8 mouse cellular contexts compared by ENCODE assay signal in the genomic region with DNA sequence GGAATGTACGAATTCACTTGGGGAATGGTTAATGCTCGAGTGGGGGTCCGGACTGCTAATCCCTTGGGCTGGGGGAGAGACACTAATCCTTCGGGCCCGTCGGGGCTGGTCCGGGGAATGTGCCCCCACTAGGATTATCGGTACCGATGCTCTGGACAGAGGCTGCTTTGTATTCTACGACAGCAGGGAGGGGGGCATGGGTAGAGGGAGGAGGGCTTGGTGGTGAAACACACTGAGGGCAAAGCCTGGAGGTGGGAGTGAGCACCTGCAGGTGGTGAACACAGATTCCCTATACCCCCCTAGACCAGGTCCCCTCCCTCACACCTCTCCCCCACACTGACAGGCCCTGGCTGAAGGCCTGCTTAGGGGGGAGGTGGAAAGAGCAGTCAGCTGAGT. TPM values are rescaled to one million over a fixed set of nuclear protein-coding genes. Genes with fewer than 3 reads are reported as not detected.
DNase-seq lines count a peak whose midpoint lies in the region; ATAC-seq and TF ChIP-seq lines count a peak whose summit lies in the region.

No protein-coding gene starts in this region.

- 10% methylated on average over 10 of the region's 10 CpGs for WGBS in heart, adult 2 months
- 1% methylated on average over 10 of the region's 10 CpGs for WGBS in hindbrain, embryonic 12.5 days
- 6% methylated on average over 10 of the region's 10 CpGs for WGBS in lung, postnatal 0 days

- no peak for ATAC-seq in G1E (ENCODE audit: extremely low read depth, insufficient number of reproducible peaks, low FRiP score, poor library complexity, severe bottlenecking)
- ATAC-seq in hindbrain, embryonic 12.5 days (ENCODE audit: low FRiP score), result no peak
- no peak for ATAC-seq in lung, postnatal 0 days

- no peaks in the 10 kb centered on the region for H3K27me3 ChIP-seq in heart, adult 2 months (ENCODE audit: control insufficient read depth, insufficient read depth, low read length)
- H3K27me3 ChIP-seq in G1E (ENCODE audit: insufficient read depth, low read length), result no peaks in the 10 kb centered on the region
- peaks cover 13% of the 10 kb centered on the region; the same call in 1 of the 2 replicates for H3K27me3 ChIP-seq in hindbrain, embryonic 12.5 days
- H3K27me3 ChIP-seq in lung, postnatal 0 days (replicated peaks; ENCODE audit: insufficient read depth, low read length), result no peaks in the 10 kb centered on the region

- H3K4me2 ChIP-seq in hindbrain, embryonic 12.5 days (replicated peaks), result peak overlapping the region; percentile 80
- H3K4me2 ChIP-seq in lung, postnatal 0 days (replicated peaks; ENCODE audit: low read depth, low read length), result peak overlapping the region; percentile 81

- TF ChIP-seq POLR2A in heart, adult 2 months (IDR thresholded peaks at IDR 0.05; ENCODE audit: insufficient read depth, low read depth, low read length), result no peak

- H3K27ac ChIP-seq in heart, adult 2 months, result no peak overlapping the region; the same call in 1 of the 2 replicates
- H3K27ac ChIP-seq in hindbrain, embryonic 12.5 days, result peak overlapping the region; percentile 90; the same call in 1 of the 2 replicates
- 0 out of 2 replicates have a peak overlapping the region, but pooled peaks have one; percentile 99 for H3K27ac ChIP-seq in lung, postnatal 0 days (ENCODE audit: low read length)

- TF ChIP-seq CTCF in heart, adult 2 months (IDR thresholded peaks at IDR 0.05), result no peak
- no peak for TF ChIP-seq CTCF in G1E (IDR thresholded peaks at IDR 0.05; ENCODE audit: low read depth, low read length)
- TF ChIP-seq CTCF in lung, postnatal 0 days (IDR thresholded peaks at IDR 0.05), result no peak

- H3K79me2 ChIP-seq in heart, adult 2 months (replicated peaks; ENCODE audit: control insufficient read depth, insufficient read depth, low read length), result peaks cover 3% of the 10 kb centered on the region; the same call in 1 of the 2 replicates

- peak overlapping the region; percentile 69 for H3K4me3 ChIP-seq in heart, adult 2 months
- H3K4me3 ChIP-seq in G1E (ENCODE audit: low read depth, low read length), result peak overlapping the region; percentile 74; the same call in 1 of the 2 replicates
- peak overlapping the region; percentile 57 for H3K4me3 ChIP-seq in hindbrain, embryonic 12.5 days
- H3K4me3 ChIP-seq in lung, postnatal 0 days (ENCODE audit: low read depth, low read length), result peak overlapping the region; percentile 74

- no peaks in the 10 kb centered on the region for H3K9me3 ChIP-seq in G1E (replicated peaks)
- H3K9me3 ChIP-seq in hindbrain, embryonic 12.5 days (replicated peaks), result no peaks in the 10 kb centered on the region
- H3K9me3 ChIP-seq in lung, postnatal 0 days (ENCODE audit: low read length), result no peaks in the 10 kb centered on the region

- intact Hi-C loops in heart, adult 2 months (cut with DNase I), result loop anchor here (2.0 kb wide), 1 partner anchor 19 kb away; a partner anchor contains a TSS

- no peaks in the 10 kb centered on the region for H3K36me3 ChIP-seq in heart, adult 2 months (ENCODE audit: control insufficient read depth, insufficient read depth, low read length)
- H3K36me3 ChIP-seq in G1E (replicated peaks), result peaks cover 49% of the 10 kb centered on the region
- peaks cover 19% of the 10 kb centered on the region for H3K36me3 ChIP-seq in hindbrain, embryonic 12.5 days
- H3K36me3 ChIP-seq in lung, postnatal 0 days (ENCODE audit: insufficient read depth, low read length), result peaks cover 13% of the 10 kb centered on the region; the same call in 1 of the 2 replicates

- H3K4me1 ChIP-seq in heart, adult 2 months (ENCODE audit: control insufficient read depth, insufficient read depth, low read length), result peaks cover 8% of the 10 kb centered on the region
- peaks cover 58% of the 10 kb centered on the region for H3K4me1 ChIP-seq in G1E (ENCODE audit: insufficient read depth, low read depth, low read length)
- H3K4me1 ChIP-seq in hindbrain, embryonic 12.5 days, result peaks cover 61% of the 10 kb centered on the region
- peaks cover 31% of the 10 kb centered on the region for H3K4me1 ChIP-seq in lung, postnatal 0 days (ENCODE audit: insufficient read depth, low read depth, low read length)

- H3K9ac ChIP-seq in heart, adult 2 months (ENCODE audit: low read depth, low read length), result peak overlapping the region; percentile 86
- peak overlapping the region; percentile 69 for H3K9ac ChIP-seq in hindbrain, embryonic 12.5 days
- peak overlapping the region; percentile 62; the same call in 1 of the 2 replicates for H3K9ac ChIP-seq in lung, postnatal 0 days (replicated peaks; ENCODE audit: low read depth)

- no peak for TF ChIP-seq EP300 in heart, adult 2 months (IDR thresholded peaks at IDR 0.05; ENCODE audit: insufficient read depth, low read depth, low read length)
- TF ChIP-seq EP300 in lung, postnatal 0 days (IDR thresholded peaks at IDR 0.05), result no peak

- no peak for DNase-seq in heart, adult 2 months
- DNase-seq in heart, postnatal 4 days, result no peak
- DNase-seq in G1E (ENCODE audit: low spot score), result no peak
- DNase-seq in lung, postnatal 0 days (ENCODE audit: low spot score), result peak; percentile 26
- peak; percentile 59 for DNase-seq in thymus, postnatal 4 days
- no peak for DNase-seq in right cerebral cortex, postnatal 10 days (ENCODE audit: low spot score in 2 of 2)
- DNase-seq in right cerebral cortex, postnatal 25 days, result no peak

RNA-seq across cellular contexts. Expression of a gene that starts 2.4 kb away (rescaled TPM):
- 10 to 100 TPM; 22.4 to 25.9 TPM for total RNA-seq in heart, adult 2 months (2021)
- polyA plus RNA-seq in heart, adult 2 months (2012; rRNA removed), result 37.9 and 41.2 TPM in 2 replicates
- total RNA-seq in heart, postnatal 4 days (2021), result 10 to 100 TPM; 63.2 to 65.7 TPM
- total RNA-seq in G1E (2014; fragmentation: Nextera tagmentation), result 24.7 and 42.1 TPM in 2 replicates
- total RNA-seq in G1E (2017), result 25.5 and 30.5 TPM in 2 replicates
- 17.4 and 20.0 TPM in 2 replicates for polyA plus RNA-seq in G1E (2012)
- 38.1 and 39.9 TPM in 2 replicates for polyA plus RNA-seq in hindbrain, embryonic 12.5 days (2016; fragmentation: Nextera tagmentation; extraction: Ambion mirVana)
- 28.9 and 35.0 TPM in 2 replicates for polyA plus RNA-seq in lung, postnatal 0 days (2015; fragmentation: Nextera tagmentation; extraction: Ambion mirVana)

RNA-seq across cellular contexts. Expression of a gene that starts 2.7 kb away (rescaled TPM):
- 10 to 100 TPM; 19.9 to 21.7 TPM for total RNA-seq in heart, adult 2 months (2021)
- polyA plus RNA-seq in heart, adult 2 months (2012; rRNA removed), result 42.7 and 51.8 TPM in 2 replicates
- 10 to 100 TPM; 22.4 to 26.1 TPM for total RNA-seq in heart, postnatal 4 days (2021)
- total RNA-seq in G1E (2014; fragmentation: Nextera tagmentation) (14.3 and 19.1 TPM in 2 replicates), G1E (2017) (26.6 and 28.1 TPM in 2 replicates)
- 9.8 and 12.7 TPM in 2 replicates for polyA plus RNA-seq in G1E (2012)
- 61.0 and 63.8 TPM in 2 replicates for polyA plus RNA-seq in hindbrain, embryonic 12.5 days (2016; fragmentation: Nextera tagmentation; extraction: Ambion mirVana)
- polyA plus RNA-seq in lung, postnatal 0 days (2015; fragmentation: Nextera tagmentation; extraction: Ambion mirVana), result 31.1 and 31.6 TPM in 2 replicates

RNA-seq across cellular contexts. Expression of a gene that starts 12.8 kb away (rescaled TPM):
- under 1 TPM in 1 of 2 experiments, not detected in 1; 0.14 TPM for total RNA-seq in heart, adult 2 months (2021)
- 0.32 and 0.59 TPM in 2 replicates for polyA plus RNA-seq in heart, adult 2 months (2012; rRNA removed)
- total RNA-seq in heart, postnatal 4 days (2021), result under 1 TPM in 1 of 2 experiments, not detected in 1; 0.19 TPM
- total RNA-seq in G1E (2014; fragmentation: Nextera tagmentation) (not detected in 2 replicates), G1E (2017) (0.05 TPM in 1 of 2 replicates, not detected in the other)
- polyA plus RNA-seq in G1E (2012), result 0.06 TPM in 1 of 2 replicates, not detected in the other
- polyA plus RNA-seq in hindbrain, embryonic 12.5 days (2016; fragmentation: Nextera tagmentation; extraction: Ambion mirVana), result 1.0 and 1.2 TPM in 2 replicates
- polyA plus RNA-seq in lung, postnatal 0 days (2015; fragmentation: Nextera tagmentation; extraction: Ambion mirVana), result 0.07 and 0.29 TPM in 2 replicates

RNA-seq across cellular contexts. Expression of a gene that starts 19.1 kb away (rescaled TPM):
- 100 to 1,000 TPM; 287 to 328 TPM for total RNA-seq in heart, adult 2 months (2021)
- 609 and 613 TPM in 2 replicates for polyA plus RNA-seq in heart, adult 2 months (2012; rRNA removed)
- 100 to 1,000 TPM; 194 to 206 TPM for total RNA-seq in heart, postnatal 4 days (2021)
- 95.9 and 97.8 TPM in 2 replicates for total RNA-seq in G1E (2014; fragmentation: Nextera tagmentation)
- total RNA-seq in G1E (2017), result 36.2 and 46.9 TPM in 2 replicates
- polyA plus RNA-seq in G1E (2012), result 286 and 295 TPM in 2 replicates
- polyA plus RNA-seq in hindbrain, embryonic 12.5 days (2016; fragmentation: Nextera tagmentation; extraction: Ambion mirVana), result 109 and 113 TPM in 2 replicates
- polyA plus RNA-seq in lung, postnatal 0 days (2015; fragmentation: Nextera tagmentation; extraction: Ambion mirVana), result 58.4 and 65.1 TPM in 2 replicates

RNA-seq across cellular contexts. Expression of a gene that starts 21.6 kb away (rescaled TPM):
- 10 to 100 TPM; 10.4 to 13.9 TPM for total RNA-seq in heart, adult 2 months (2021)
- 28.5 and 34.0 TPM in 2 replicates for polyA plus RNA-seq in heart, adult 2 months (2012; rRNA removed)
- 1 to 10 TPM; 8.5 to 8.7 TPM for total RNA-seq in heart, postnatal 4 days (2021)
- total RNA-seq in G1E (2014; fragmentation: Nextera tagmentation) (11.1 and 14.3 TPM in 2 replicates), G1E (2017) (13.3 and 16.1 TPM in 2 replicates)
- polyA plus RNA-seq in G1E (2012), result 36.3 and 38.1 TPM in 2 replicates
- 32.6 and 36.7 TPM in 2 replicates for polyA plus RNA-seq in hindbrain, embryonic 12.5 days (2016; fragmentation: Nextera tagmentation; extraction: Ambion mirVana)
- polyA plus RNA-seq in lung, postnatal 0 days (2015; fragmentation: Nextera tagmentation; extraction: Ambion mirVana), result 16.6 and 17.7 TPM in 2 replicates

Comparison
In these comparisons a context has a peak if more than half of its experiments do, and no peak if none do; other contexts are left out.
1. DNase-seq: peak in lung, postnatal 0 days (single experiment) and thymus, postnatal 4 days (single experiment); none in heart, adult 2 months (0 of 2), heart, postnatal 4 days (single experiment), G1E (single experiment), right cerebral cortex, postnatal 10 days (0 of 2) and right cerebral cortex, postnatal 25 days (single experiment).
2. Peak in every context shown above with its lines, with median percentiles within 50 percentile points of each other: H3K4me3 ChIP-seq and H3K9ac ChIP-seq.